Mouse (Mus musculus) E14TG2a.4 (cell line): ENCODE results near the gene Sympk.

ENCODE experiments used
- CTCF ChIP-seq: conservative IDR thresholded peaks from 2 replicates; pipeline ENCODE4 v1.5.1; 2014; ENCODE audit warnings: low read length
- NANOG ChIP-seq: IDR thresholded peaks from 2 replicates; pipeline ENCODE4 v1.6.1; 2014; ENCODE audit warnings: borderline replicate concordance, low read length, mixed read lengths

GRCm38 (mm10) chr7:19091913-19092312 lies 67.7 kb downstream of the Sympk start:
- TF ChIP-seq CTCF: no peak
- no peak for TF ChIP-seq NANOG
